Mouse (Mus musculus) granulocyte monocyte progenitor cell, adult 5-6 weeks (primary cell): Measurements from ENCODE around the gene Lca5l. TPM values are rescaled to one million over a fixed set of nuclear protein-coding genes. Genes with fewer than 3 reads are reported as not detected.

ENCODE experiments used
- ATAC-seq: replicated peaks from 2 replicates; pipeline ENCODE4 v1.8.0; 2016; ENCODE audit warnings: mild to moderate bottlenecking, moderate TSS enrichment, inconsistent platforms; ENCODE audit not compliant: poor library complexity, severe bottlenecking
- total RNA-seq, 2 experiments: library from RNA; stranded (forward) in 1 of 2; stranded (reverse) in 1 of 2; fragments of 200-712, 200-1000 nt in 1 of 2; fragments of >200 nt in 1 of 2; fragmentation: Nextera tagmentation in 1 of 2; gene quantifications; 2 replicates each; pipeline ENCODE4 v1.2.3; 2014 to 2017

The Lca5l gene
- total RNA-seq, 2 experiments from 2014 or later: not detected

DNA sequence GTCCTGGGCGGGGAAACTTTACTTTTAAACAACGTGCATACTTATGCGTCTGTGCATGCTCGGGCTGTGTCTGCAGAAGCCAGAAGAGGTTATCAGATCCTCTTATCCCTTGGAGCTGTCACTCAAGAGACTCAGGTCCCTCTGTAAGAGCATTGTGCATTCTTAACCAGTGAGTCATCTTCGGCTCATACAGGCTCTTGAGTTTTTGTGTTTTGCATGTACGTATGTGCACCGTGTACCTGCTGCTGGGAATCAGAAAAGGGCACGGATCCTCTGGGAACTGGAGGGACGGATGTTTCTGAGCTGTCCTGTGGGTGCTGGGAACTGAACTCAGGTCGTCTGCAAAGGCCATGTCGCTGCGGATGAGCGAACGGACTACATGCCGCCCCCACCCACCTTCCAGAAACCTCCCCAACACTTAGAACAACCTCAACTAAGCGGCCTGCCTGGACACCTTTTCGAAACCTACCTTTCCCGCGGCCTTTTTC is 65.3 kb downstream of the Lca5l start:
- ATAC-seq: no peak

DNA sequence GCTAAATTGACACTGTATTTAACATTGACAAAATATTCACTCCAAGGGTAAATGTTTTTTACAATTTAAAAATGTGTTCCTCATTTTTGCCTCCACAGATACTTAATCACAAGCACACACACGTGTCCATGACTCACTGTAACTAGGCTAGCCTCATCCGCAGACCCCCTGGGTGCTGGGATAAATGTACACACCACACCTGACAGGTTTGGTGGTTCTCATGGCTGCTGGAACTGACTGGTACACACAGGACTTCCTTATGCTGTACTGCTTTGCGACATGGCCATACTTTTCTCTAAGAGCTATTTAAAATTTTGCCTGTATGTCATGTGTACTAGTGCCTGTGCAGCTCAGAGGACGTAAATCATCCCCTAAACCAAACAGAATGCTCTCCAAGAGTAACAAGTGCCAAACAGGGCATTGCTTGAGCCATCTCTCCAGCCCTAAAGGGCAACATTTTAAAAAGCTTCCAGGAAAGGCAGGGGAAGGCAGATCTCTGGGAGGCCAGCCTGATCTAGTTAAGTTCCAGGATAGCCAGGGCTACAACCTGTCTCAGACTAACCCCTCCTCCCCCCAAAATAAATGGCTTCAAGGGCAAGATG is 71.9 kb downstream of the Lca5l start:
- ATAC-seq: no peak

DNA sequence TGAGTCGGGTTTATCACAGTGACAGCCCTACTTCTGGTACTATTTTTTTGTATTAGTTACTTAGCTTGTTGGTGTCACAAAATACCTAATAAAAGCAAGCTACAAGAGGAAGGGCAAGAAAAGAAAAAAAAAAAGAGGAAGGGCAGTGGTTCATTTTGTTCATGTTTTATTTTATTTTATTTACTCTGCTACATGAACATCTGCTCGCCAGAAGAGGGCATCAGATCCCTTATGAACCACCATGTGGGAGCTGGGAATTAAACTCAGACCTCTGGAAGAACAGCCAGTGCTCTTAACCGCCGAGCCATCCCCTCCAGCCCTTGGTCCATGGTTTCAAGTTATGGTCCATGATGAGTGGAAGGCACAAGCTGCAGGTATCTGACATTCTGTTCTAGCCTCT is 77.3 kb downstream of the Lca5l start:
- no peak; the same call in 1 of the 2 replicates for ATAC-seq

DNA sequence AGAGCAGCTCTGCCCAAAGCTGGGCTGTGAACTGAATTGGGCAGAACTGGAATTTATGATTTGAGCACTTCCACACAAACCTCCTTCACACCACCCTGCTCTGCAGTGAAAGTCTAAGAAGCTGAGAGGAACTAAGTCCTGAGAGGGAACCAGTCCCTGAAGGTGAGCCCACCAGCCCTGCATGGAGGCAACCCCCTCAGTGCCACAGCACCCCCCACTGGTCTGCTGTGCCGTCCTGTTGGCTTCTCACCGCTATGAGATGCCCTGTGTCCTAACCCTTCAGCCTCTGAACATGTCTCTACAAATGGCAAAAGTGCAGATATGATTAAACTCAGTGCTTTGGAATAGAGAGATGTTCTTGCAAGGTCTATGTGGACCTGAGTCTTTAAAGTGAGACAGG is 79.3 kb downstream of the Lca5l start:
- ATAC-seq: no peak

DNA sequence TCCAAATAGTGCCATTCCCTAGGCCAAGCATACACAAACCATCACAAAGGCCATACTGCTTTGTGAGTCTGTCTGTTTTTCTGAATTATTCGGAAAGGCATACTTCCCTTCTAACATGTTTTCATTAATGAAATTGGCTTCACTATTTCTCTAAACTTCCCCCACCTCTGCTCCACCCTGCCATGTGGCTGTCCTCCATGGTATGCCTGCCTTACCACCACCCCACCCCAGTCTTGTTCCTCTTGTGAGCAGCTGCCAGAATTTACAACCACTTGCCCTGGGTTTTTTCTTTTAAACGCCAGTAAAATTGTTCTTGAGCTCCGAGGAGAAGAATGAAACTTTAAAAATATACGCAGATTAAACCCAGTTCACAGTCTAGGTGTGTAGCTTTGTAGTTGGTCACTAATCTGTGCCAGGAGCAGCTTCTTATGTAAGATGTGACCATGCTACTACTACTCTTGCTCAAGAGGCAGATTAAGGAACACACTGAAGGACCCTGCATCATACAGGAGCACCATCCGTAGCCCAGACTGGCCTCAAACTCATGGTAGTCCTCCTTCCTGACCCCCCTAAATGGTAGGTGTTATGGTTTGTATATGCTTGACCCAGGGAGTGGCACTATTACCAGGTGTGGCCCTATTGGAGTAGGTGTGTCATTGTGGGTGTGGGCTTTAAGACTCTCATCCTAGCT is 81.3 kb downstream of the Lca5l start:
- peak; percentile 61 for ATAC-seq

DNA sequence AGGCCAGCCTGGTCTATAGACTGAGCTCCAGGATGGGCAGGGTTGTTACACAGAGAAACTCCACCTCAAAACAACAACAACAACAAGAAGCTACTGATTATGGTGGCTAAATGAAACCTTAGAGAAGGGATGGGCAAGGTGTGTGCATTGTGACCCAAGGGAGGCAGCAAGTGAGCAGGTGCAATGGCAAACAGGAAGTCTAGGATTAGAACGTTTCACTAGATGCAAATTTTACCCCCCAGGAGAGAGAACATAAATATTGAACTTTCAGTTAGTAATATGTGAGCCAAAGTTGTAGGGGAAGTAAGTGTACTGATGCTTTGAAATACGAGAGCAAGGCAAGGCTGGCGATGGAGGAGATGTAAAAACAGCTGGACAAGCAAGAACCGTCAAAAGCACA is 82.4 kb downstream of the Lca5l start:
- ATAC-seq: no peak

Other genes with a start within 250 kb of the Lca5l start
- 53.2 and 68.7 TPM in 2 replicates for gene Psmg1, start 201.3 kb downstream of the Lca5l start, total RNA-seq (2014; fragmentation: Nextera tagmentation)
- gene Psmg1, start 201.3 kb downstream of the Lca5l start, total RNA-seq (2017): 71.9 and 94.4 TPM in 2 replicates
- 44.6 and 57.6 TPM in 2 replicates for gene Brwd1, start 109.7 kb downstream of the Lca5l start, total RNA-seq (2014; fragmentation: Nextera tagmentation)
- gene Brwd1, start 109.7 kb downstream of the Lca5l start, total RNA-seq (2017): 37.2 and 41.7 TPM in 2 replicates
- 112 and 114 TPM in 2 replicates for gene Hmgn1, start 64.5 kb downstream of the Lca5l start, total RNA-seq (2014; fragmentation: Nextera tagmentation)
- gene Hmgn1, start 64.5 kb downstream of the Lca5l start, total RNA-seq (2017): 92.2 and 128 TPM in 2 replicates
- gene Wrb, start 46.9 kb downstream of the Lca5l start, total RNA-seq (2014; fragmentation: Nextera tagmentation): 8.8 and 14.0 TPM in 2 replicates
- gene Wrb, start 46.9 kb downstream of the Lca5l start, total RNA-seq (2017): 14.1 and 17.4 TPM in 2 replicates
- not detected in 2 replicates for gene Sh3bgr, start 8.2 kb upstream of the Lca5l start, total RNA-seq (2014; fragmentation: Nextera tagmentation)
- not detected in 2 replicates for gene Sh3bgr, start 8.2 kb upstream of the Lca5l start, total RNA-seq (2017)
- 0.21 and 0.36 TPM in 2 replicates for gene B3galt5, start 43.5 kb upstream of the Lca5l start, total RNA-seq (2014; fragmentation: Nextera tagmentation)
- 0.39 and 4.3 TPM in 2 replicates for gene B3galt5, start 43.5 kb upstream of the Lca5l start, total RNA-seq (2017)